Mouse (Mus musculus) liver, adult 2 months (tissue): ENCODE results near the gene Nkx3-2.

Experiments
- CTCF ChIP-seq: fragments of 200-500 bp; IDR thresholded peaks from 2 replicates; pipeline ENCODE4 v1.5.1; 2011; ENCODE audit warnings: low read depth, low read length, control low read depth
- POLR2A ChIP-seq: fragments of 200-500 bp; IDR thresholded peaks from 2 replicates; pipeline ENCODE4 v1.6.1; 2011; ENCODE audit warnings: low read length, control low read depth; ENCODE audit not compliant: insufficient read depth; ENCODE audit errors: extremely low read depth

DNA sequence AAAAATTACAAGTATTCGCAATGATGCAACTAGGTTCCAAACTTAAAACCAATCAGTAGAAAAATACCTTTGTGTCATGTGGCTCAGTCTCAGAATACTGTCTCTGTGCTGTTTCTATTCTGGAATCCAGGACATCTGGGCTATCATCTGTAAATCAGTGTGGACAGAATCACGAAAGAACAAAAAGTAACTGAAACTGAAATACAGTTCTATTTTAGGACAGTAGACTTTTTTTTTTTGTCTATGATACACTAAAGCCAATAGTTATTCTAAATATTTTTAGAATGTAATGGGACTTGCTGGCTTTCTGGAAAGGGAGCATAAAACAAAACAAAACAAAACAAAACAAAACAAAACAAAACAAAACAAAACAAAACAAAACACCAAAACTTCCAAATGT lies 40.8 kb upstream of the Nkx3-2 start:
- TF ChIP-seq POLR2A = no peak
- no peak for TF ChIP-seq CTCF
